Mouse (Mus musculus): Measurements from ENCODE around the gene Zcchc3. TPM values are rescaled to one million over a fixed set of nuclear protein-coding genes. Genes with fewer than 3 reads are reported as not detected.
A peak's percentile ranks its signal among the peaks of the same experiment; 100 is the strongest.

Gene Zcchc3
- total RNA-seq, 2 experiments from 2014 or later = 10.6 to 10.9 TPM

DNA sequence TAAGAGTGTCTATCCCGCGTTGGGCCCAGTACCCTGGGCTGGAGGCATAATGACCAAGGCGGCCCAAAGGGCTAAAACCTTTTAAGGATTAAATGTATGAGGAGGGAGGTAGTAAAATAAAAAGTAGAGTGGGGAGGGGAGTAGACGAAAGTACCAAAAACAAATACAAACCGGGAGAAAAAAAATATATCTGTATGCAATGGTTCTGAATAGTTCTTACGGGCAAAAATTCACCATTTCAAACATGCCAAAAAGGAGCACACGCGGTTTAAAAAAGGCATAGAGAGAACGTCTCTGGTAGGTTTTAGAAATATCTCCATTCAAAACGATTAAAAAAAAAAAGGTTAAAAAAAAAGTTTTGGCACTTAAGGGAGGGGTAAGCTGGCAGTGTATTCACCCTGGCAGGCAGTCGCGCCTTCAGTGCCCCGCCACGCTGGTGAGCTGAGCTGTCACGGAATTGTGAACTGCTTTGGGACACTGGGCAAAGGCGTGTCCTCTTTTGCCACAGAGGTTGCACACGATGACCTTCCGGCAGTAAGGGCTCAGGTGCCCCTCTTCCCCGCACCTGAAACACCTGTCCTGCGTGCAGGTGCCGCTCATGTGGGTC lies 1.6 kb downstream of the Zcchc3 start:
- peak in 1 of 2 experiments; percentile 34 for DNase-seq (ENCODE audit: extremely low spot score in 1 of 2, low spot score in 2 of 2)
- intact Hi-C loops (cut with DNase I) = no loop called here

DNA sequence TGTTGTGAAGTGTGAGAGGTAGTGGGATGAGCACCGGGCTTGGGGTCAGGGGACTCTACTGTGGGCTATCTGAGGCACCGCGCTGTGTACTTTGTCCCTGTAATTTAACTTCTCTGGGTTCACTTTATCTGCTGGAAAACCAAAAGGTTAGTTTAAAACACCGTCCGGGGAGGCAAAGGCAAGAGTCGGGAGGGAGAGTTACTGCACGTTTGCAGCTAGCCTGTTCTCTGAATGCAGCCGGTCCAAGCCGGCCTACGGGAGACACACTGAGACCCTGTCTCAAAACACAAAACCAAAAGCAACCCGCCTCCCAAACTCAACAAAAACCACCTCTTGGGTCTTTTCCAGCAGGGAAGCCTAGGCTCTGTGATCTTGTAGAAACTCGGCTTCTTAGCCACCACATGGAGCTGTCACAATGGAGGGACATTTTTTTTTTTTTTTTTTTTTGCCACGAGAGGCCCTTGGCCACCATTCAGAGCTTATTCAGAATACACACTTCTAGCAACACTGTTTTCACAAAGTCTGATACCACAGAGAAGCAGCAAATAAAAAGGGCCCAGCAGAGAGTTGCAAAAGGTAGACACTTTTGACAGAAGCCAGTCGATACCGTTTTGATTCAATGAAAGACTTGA lies 2.2 kb downstream of the Zcchc3 start:
- intact Hi-C loops (cut with DNase I) = no loop called here
- no peak for DNase-seq (ENCODE audit: extremely low spot score in 1 of 2, low spot score in 2 of 2)

DNA sequence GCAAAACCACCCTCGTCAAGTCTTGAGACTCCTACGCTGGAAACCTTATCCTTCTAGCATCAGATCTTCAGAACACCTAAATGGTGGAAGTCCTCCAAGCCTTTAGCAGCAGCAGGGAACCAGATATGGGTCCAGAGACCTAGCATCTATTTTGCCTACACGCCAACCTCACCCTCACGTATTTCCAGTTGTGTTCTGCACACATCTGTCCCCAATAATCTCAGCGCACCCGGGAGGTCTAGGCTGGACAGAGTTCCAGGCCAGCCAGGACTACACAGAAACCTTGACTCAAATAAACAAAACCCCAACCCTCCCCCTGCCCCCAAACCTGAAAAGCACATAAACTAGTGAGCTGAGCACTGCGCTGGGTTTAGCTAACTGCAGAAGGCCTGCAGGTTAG lies 3.4 kb downstream of the Zcchc3 start:
- no peak for DNase-seq (ENCODE audit: extremely low spot score in 1 of 2, low spot score in 2 of 2)
- intact Hi-C loops (cut with DNase I) = no loop called here

DNA sequence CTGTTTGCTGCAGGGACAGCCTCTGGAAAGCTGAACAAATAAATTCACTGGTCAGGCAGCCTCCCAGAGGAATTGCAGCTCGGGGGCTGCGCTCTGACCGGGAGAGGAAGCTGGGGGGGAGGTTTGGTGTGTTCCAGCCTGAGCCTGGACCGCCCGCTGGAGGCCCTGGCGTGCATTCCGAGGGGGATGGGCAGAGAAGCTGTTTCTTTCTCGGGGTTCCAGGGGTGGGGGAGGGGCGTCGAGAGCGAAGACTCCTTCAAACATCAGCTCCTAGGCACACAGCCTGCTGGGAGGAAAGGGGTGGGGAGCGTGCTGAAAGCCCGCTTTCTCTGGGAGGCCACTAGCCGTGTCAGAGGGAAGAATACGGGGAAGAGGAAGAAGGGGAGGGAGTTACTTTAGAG lies 3.9 kb downstream of the Zcchc3 start:
- intact Hi-C loops (cut with DNase I) = no loop called here
- peak; percentile 76 to 94 for DNase-seq (ENCODE audit: extremely low spot score in 1 of 2, low spot score in 2 of 2)

DNA sequence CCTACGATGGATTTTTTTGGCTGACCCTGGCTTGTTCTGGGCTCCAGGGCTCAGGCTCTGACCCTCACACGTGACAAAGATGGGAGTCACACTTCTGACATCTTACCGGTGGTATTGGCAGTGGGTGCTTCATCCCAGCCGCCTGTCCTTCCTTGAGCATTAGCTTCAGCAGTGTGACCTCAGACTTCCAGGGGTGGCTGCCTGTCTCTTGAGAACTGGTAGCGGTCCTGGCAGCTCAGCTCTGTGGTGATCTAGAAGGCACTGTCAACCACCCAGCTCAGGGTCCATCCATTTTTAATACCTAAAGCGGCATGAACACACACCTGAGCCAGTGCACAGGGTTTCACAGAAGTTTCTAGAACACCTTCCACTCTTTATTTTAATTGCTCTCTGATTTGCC lies 5.0 kb downstream of the Zcchc3 start:
- no peak for DNase-seq (ENCODE audit: extremely low spot score in 1 of 2, low spot score in 2 of 2)
- intact Hi-C loops (cut with DNase I) = no loop called here

DNA sequence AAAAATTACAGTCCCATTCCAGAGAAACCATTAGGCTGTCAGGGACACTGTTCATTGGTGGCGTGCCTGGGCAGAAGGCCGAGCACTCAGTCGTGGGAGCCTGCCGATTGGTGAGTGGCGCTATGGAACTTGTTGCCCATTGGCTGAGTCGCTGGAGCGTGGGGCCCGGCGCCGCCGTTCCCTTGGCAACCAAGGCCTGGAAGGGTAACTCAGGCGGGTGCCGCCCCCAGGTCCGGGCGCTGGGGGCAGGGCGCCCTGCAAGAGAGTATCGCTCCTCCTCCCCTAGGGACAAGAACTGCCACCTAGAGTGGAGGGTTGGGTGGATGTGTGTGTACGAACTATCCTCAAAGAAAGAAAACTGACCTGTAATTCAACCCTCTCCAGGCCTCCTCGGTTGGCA lies 8.7 kb downstream of the Zcchc3 start:
- intact Hi-C loops (cut with DNase I) = no loop called here
- DNase-seq (ENCODE audit: extremely low spot score in 1 of 2, low spot score in 2 of 2) = peak; percentile 98

DNA sequence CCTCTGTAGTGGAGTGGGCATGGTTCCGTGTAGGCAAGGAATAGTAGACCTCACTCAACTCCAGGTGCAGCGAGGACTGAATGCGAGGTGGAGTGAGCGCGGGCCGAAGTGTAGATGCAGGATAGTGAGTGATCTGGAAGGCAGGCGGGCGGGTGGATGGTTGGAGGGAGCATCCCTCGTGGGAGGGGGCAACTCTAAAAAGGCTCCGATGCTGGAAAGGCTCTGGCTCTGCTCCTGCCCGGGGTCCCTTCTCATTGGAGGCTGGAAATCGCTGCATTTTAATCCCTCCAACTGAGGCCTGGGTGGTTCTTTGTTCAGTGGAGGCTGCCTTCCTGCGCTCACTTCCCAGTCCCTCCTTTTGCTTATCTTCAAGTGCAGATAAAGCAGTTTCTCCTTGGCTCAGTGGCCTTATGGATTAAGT lies 15.7 kb downstream of the Zcchc3 start:
- no peak for DNase-seq (ENCODE audit: extremely low spot score in 1 of 2, low spot score in 2 of 2)
- intact Hi-C loops (cut with DNase I) = loop anchor here (10.0 kb wide), 1 partner anchor 146 kb away; the partner anchor contains the start of gene Defb29

DNA sequence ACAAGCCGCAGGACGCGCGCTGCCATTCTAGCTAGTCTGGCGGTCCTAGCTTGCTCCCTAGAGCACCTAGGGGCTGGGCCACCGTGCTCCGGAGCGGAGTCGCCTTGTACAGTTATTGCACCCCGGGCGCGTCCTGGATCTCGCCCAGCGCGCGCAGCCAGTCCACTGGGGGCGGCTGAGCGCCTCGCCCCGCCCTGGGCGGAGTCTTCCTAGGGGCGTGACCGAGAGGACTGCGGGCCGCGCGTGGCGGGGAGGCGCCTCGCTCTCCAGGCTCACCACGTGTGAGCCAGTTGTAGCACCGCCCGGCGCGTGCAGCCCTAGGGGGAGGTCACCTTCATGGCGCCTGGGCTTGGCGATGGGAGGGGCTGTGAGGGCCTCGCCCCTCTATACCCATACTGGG lies 16.1 kb downstream of the Zcchc3 start:
- DNase-seq (ENCODE audit: extremely low spot score in 1 of 2, low spot score in 2 of 2) = peak; percentile 89 to 96
- intact Hi-C loops (cut with DNase I) = loop anchor here (10.0 kb wide), 1 partner anchor 146 kb away; the partner anchor contains the start of gene Defb29

DNA sequence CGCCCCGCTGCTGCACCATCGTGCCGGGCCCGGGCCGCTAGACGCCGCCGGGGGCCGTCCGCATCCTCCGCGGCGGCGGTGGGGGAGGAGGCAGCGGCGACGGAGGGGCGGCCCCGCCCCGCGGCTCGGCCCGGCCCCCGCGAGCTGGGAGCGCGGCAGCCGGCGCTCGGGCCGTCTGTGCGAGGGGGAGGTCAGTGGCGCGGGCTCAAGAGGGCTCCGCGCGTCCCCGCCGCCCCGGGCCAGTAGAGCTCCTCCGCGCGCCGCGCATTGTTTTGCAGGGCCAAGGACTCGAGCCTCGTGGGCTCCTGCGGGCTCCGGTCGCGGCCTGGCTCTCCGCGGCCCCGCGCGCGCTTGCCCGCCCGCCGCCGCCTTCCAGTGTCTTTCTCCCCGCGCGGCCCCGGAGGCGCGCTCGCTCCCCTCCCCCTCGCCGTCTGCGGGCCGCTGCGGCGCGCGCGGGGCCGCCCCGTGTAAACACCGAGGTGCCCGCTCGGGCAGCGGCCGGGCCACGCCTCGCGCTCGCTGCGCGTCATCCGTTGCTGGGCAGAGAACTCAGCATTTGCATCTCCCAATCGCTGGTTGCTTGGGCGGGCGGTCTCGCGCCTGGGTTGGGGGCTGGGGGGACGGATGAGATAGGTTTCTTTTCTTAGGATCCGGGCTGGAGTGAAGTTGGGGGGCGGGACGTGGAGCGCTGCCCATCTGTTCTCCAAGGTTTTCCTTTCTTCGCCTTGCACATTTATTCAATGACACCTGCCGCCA lies 17.0 kb downstream of the Zcchc3 start, which contains the start of gene Sox12:
Gene Sox12 (minus strand): TSS at position 384 of the 756 bp plus-strand sequence.
- intact Hi-C loops (cut with DNase I) = loop anchor here (10.0 kb wide), 1 partner anchor 147 kb away; the partner anchor contains the start of gene Defb29
- DNase-seq (ENCODE audit: extremely low spot score in 1 of 2, low spot score in 2 of 2) = peak; percentile 98

DNA sequence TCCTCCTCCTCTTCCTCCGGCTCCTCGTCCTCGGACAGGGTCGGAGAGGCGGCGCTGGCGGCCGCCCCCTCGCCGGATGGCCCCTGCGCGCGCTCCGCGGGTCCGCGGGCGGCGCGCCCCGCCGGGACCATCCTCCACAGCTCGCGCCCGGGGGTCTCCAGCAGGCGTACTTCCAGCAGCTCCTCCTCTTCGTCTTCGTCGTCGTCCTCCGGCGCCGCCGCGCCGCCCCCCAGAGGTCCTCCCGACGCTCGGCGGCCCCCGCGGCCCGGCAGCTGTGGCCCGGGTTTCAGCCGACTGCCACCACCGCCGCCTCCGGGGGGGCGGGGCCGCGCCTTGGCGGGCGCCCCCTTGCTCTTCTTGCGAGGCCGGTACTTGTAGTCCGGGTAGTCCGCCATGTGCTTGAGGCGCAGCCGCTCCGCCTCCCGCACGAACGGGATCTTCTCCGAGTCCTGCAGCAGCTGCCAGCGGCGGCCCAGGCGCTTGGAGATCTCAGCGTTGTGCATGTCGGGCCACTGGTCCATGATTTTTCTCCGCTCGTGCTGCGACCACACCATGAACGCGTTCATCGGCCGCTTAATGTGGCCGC lies 17.7 kb downstream of the Zcchc3 start:
- intact Hi-C loops (cut with DNase I) = loop anchor here (10.0 kb wide), 1 partner anchor 148 kb away; the partner anchor contains the start of gene Defb29
- DNase-seq (ENCODE audit: extremely low spot score in 1 of 2, low spot score in 2 of 2) = peak; percentile 83 to 93

DNA sequence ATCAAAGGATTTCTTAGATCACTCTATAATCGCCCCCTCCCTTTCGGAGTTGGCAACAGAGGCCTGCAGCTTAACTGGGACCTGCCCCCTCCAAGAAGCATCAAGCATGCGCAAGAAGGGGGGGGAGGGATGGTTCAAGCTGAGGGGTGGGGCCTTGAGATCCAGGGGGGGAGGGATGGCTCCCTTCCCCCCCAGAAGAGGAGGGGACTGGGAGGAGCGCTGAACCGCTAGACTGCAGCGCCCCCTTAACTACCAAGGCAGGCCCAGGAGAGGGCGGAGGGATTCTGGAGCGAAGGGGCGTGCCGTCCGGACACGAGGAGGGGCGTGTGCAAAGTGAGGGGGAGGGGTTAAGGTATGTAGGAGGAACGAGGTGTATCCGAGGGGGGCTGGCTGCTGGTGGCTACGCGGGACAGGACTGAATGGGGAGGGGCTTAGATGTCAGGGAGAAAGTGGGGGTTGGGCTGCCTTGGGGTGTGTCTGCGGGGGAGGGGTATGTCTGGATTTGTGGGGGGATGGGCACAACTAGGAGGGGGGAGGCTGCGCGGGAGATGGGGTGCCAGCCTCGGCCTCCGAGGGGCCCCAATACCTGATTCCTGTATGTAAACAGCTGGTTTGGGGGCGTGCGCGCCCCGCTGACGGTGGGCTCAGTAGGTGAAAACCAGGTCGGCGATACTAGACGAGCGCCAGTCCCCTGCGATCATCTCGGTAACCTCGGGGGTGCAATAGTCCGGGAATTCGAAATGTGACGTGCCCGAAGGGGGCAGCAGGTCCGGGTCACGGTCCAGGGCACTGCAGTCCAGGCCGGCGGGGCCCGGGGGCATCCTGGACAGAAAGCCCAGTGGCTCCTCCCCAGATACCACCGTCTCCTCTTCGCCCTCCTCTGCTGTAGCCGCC lies 18.5 kb downstream of the Zcchc3 start:
- DNase-seq (ENCODE audit: extremely low spot score in 1 of 2, low spot score in 2 of 2) = peak; percentile 91 to 96
- intact Hi-C loops (cut with DNase I) = loop anchor here (10.0 kb wide), 1 partner anchor 148 kb away; the partner anchor contains the start of gene Defb29

DNA sequence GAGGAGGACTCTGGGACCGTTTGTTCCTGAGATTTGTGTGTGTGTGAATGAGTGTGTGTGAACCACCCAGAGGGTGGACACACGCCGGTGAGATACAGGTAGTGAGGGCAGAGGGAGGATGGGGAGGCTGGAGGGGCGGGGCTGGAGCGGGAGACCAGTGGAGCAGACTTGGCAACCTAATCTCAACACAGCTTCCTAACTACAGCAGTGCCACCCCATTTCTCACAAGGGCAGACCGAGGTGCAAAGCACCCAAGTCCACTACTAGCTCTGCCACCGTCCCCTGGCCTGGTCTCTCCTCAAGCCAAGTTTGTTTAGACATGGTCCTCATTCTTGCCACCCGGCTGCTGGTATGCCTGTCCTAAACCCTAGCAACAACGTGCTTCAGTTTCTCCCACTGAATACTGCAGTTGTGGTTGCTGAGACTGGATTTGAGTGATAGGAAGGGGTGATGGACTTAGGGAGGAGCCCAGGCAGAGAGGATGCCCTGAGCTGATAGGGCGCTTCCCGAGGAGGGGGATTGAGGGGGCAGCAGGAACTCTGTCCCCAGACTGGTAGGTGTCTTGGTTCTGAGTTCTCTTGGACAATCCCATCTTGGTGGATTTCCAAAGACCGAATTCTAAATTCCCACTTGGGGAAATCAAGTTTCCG lies 19.4 kb downstream of the Zcchc3 start:
- intact Hi-C loops (cut with DNase I) = loop anchor here (10.0 kb wide), 1 partner anchor 149 kb away; the partner anchor contains the start of gene Defb29
- peak in 1 of 2 experiments; percentile 41 for DNase-seq (ENCODE audit: extremely low spot score in 1 of 2, low spot score in 2 of 2)

DNA sequence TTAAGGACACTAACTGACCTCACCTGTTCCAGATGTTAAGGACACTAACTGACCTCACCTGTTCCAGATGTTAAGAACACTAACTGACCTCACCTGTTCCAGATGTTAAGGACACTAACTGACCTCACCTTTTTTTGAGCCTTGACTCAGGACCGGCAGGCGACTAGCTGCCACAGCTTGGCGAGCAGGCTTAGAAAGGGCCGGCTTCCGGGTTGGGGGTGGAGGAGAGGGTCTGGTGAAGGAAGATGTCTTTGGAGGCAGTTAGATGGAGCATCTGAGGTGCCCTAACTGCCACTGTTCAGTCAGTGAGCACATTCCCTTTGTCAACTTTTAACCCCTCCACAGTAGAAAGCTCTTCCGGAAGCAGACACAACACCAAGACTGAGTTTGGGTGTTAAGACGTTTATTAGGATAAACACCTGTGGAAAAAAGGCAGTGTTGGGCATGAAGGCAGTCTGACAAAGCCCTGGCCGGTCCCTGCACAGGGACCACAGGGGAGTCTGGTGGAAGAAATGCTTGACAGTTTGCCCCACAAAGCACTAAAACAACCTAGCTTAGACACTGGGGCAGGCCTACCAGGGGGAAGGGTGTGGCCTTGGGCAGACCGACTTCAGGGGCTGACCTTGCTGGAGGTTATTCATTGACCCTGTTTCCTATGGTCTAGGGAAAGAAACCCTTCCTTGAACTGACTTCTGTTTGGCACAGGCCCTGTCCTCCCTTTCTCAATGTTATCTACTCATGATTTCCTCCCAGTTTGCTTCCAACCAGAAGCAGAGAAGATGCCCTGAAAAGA lies 21.4 kb downstream of the Zcchc3 start:
- intact Hi-C loops (cut with DNase I) = loop anchor here (2.0 to 10.0 kb wide), 2 partner anchors 43 to 151 kb away; partner anchors contain the start of gene Defb29
- DNase-seq (ENCODE audit: extremely low spot score in 1 of 2, low spot score in 2 of 2) = no peak

DNA sequence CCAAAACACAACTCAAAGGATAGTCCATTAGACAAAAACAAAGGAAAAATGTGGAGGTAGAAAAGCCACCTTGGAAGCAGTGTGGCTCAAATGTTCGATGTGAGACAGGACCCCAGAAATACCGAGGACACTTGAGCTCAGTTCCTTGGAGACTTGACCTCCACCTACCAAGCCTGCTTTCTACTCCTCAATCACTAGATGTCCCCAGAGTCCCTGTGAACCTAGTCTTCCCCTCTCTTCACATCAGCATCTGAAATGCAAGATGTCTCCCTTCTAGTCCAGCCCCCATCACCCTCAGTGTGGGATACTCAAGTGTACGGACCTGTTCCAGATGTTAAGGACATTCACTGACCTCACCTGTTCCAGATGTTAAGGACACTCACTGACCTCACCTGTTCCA lies 22.0 kb downstream of the Zcchc3 start:
- peak in 1 of 2 experiments; percentile 43 for DNase-seq (ENCODE audit: extremely low spot score in 1 of 2, low spot score in 2 of 2)
- intact Hi-C loops (cut with DNase I) = loop anchor here (2.0 to 10.0 kb wide), 2 partner anchors 44 to 152 kb away; partner anchors contain the start of gene Defb29

DNA sequence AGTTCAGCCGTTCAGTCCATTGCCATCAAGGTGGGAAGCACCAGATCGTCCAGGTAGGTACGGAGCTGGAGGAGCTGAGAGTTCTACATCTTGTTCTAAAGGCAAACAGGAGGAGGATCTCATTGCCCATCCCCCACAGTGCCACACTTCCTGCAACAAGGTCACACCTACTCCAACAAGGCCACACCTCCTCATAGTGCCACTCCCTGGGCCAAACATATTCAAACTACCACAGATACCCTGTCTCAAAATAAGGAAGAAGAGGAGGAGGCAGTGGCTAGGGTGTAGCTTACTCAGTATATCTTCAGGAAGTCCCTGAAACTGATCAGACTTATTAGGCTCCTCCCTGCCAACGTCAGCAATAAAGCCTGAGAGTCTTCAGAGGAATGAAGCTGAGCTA lies 30.6 kb downstream of the Zcchc3 start:
- intact Hi-C loops (cut with DNase I) = no loop called here
- no peak for DNase-seq (ENCODE audit: extremely low spot score in 1 of 2, low spot score in 2 of 2)

DNA sequence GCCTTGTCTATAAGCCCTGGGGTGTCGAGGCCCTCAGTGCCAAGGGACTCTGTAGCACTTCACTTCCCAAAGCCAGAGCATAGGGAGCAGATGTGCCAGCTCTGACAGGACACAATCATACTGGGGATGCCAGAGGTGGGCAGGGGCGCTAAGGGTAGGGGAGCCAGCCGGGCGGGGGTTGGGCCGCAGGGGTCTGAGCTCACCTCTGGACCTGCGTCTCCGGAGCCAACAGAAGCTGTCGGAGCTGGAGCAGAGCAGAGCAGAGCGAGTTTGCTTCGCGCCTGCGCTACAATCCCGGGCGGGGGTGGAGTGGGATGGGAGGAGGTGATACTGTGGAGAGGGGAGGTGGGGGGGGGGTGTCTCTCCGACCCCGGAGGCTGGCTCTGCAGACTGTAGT lies 38.5 kb downstream of the Zcchc3 start, which contains the start of gene Nrsn2:
Gene Nrsn2 (minus strand): TSS at position 294 of the 397 bp plus-strand sequence.
- peak in 1 of 2 experiments; percentile 56 for DNase-seq (ENCODE audit: extremely low spot score in 1 of 2, low spot score in 2 of 2)

More for the DNA sequence above, 38.5 kb downstream of the Zcchc3 start, which contains the start of gene Nrsn2:
- intact Hi-C loops (cut with DNase I) = no loop called here
